Mouse (Mus musculus) kidney, adult 2 months (tissue): ENCODE measurements around the gene Ksr1. TPM values are rescaled to one million over a fixed set of nuclear protein-coding genes. Genes with fewer than 3 reads are reported as not detected.
"Not testable (repeated sequence)": the region's sequence is repeated elsewhere in the genome, so short reads cannot be mapped to it uniquely, and the experiment has no call there.

Experiments used
- DNase-seq: peaks from one replicate; pipeline ENCODE4 v3.0.0; 2021
- H3K27ac ChIP-seq: fragments of 200-500 bp; 2 replicates; pipeline ENCODE4 v1.5.1; 2012; ENCODE audit warnings: low read depth, low read length, control low read depth, inconsistent platforms; ENCODE audit not compliant: insufficient read depth
- H3K27me3 ChIP-seq: fragments of 200-500 bp; replicated peaks from 2 replicates; pipeline ENCODE4 v1.6.1; 2012; ENCODE audit warnings: mild to moderate bottlenecking, moderate library complexity, low read length, inconsistent platforms; ENCODE audit not compliant: control insufficient read depth, insufficient read depth
- H3K36me3 ChIP-seq: fragments of 200-500 bp; 2 replicates; pipeline ENCODE4 v1.6.1; 2012; ENCODE audit warnings: mild to moderate bottlenecking, moderate library complexity, low read length, inconsistent platforms; ENCODE audit not compliant: control insufficient read depth, insufficient read depth
- H3K4me1 ChIP-seq: fragments of 200-500 bp; 2 replicates; pipeline ENCODE4 v1.6.1; 2011; ENCODE audit warnings: low read length; ENCODE audit not compliant: control insufficient read depth, insufficient read depth
- H3K4me3 ChIP-seq: fragments of 200-500 bp; 2 replicates; pipeline ENCODE4 v1.5.1; 2011; ENCODE audit warnings: mild to moderate bottlenecking, low read depth, low read length, control low read depth; ENCODE audit not compliant: insufficient read depth
- CTCF ChIP-seq: fragments of 200-500 bp; conservative IDR thresholded peaks from 2 replicates; pipeline ENCODE4 v1.5.1; 2011; ENCODE audit warnings: low read depth, mild to moderate bottlenecking, control low read depth, low read length, moderate library complexity, mixed read lengths; ENCODE audit not compliant: insufficient read depth, insufficient read length
- POLR2A ChIP-seq: fragments of 200-500 bp; IDR thresholded peaks from one replicate; pipeline ENCODE4 v1.6.1; 2011; ENCODE audit warnings: low read depth, low read length, control low read depth
- WGBS: fragments of 180-500 bp; shearing (Covaris S2); methylation state at CpG from one replicate; pipeline ENCODE4 v1.1.7; 2018; 5-methylcytosine and 5-hydroxymethylcytosine counted together
- polyA plus RNA-seq: library from polyadenylated mRNA; depleted of rRNA; stranded (reverse); fragments of >200 nt; gene quantifications from 2 replicates; pipeline ENCODE4 v1.2.3, GENCODE M21; 2012

Gene Ksr1
- polyA plus RNA-seq, 1 experiment, result 9.8 TPM

DNA sequence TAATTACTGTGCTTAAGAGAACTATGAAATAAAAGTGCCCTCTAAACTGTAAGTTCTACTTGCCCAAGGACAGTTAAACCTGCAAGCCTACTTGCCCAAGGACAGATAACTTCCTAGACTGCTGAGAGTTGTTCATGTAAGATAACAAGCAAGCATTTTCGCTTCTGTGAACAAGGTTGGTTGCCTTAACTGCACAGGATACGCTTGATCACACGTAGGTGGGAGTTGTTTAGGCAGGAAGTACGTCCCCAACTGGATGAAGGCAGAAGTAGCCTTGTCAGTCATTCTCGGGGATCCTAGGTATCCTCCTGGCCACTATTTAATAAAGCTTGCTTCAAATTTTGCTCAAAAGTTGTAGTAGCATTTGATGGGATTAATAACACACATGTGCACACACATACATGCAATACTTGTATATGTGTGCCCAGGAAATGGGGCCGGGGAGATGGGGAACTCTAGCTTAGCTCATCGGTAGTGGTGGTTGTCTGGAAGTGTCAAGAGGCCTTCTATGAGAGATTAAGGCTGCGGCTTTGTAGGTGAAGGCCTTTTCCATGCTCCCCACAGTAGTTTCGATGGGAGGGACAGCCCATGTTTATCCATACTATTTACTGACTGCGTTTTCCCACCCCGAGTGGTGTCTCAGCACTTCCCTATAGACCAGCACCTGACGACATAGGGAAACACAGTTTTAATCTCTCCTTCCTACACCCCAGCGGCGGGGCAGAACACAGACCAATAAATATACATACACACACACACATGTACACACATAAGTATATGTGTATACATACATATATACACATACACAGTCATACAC lies 140.4 kb downstream of the Ksr1 start:
- Histone ChIP-seq H3K4me1 (no peaks in the 10 kb centered on the region), H3K4me3 (no peak overlapping the region), H3K27me3 (no peaks in the 10 kb centered on the region), H3K27ac (no peak overlapping the region), H3K36me3 (no peaks in the 10 kb centered on the region)
- 84% methylated on average over 14 of the region's 14 CpGs for WGBS
- no peak for TF ChIP-seq POLR2A
- TF ChIP-seq CTCF, result no peak
- DNase-seq, result no peak

DNA sequence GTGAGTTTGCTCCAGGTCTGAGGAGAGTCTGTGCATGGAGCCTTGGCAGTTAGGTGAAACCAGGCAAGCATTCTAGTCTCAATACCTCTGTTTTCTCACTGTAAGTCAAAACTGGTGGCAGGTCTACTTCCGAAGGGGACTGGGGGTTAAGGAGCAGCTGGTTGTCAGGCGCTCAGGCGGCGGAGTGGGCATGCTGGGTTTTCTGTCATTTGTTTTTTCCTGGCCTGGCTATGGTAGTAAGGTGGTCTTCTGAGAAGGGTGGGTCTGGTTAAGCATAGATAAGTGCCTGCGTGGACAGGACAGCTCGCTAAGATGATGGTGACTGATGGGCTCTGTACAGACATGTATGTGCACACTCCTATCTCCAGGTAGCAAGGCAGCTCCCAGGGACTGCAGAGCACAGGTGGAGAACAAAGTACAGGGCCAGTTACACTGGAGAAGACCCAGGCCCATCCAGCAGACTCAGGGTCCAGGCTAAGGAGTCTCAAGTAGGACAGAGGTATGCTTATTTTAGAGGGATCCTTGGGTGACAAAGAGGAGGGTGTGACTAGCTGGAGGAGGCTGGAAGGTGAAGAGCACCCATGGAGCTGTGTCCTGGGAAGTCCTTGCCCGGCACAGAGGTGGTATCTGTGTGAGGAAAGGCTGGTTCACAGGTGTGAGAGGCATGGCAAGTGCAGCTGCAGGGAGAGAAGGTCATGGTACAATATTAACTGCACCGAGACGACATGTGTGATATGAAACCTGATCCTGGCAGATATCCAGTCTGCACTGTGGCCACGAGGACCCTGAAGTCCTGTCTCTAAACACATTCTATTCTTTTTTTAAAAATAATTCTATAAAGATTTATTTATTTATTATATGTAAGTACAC lies 142.2 kb downstream of the Ksr1 start:
- Histone ChIP-seq H3K27ac (no peak overlapping the region), H3K36me3 (no peaks in the 10 kb centered on the region), H3K4me1 (no peaks in the 10 kb centered on the region), H3K4me3 (no peak overlapping the region), H3K27me3 (no peaks in the 10 kb centered on the region)
- DNase-seq, result no peak
- no peak for TF ChIP-seq POLR2A
- no peak for TF ChIP-seq CTCF
- 72% methylated on average over 10 of the region's 10 CpGs for WGBS

GRCm38 (mm10) chr11:79003053-79003768 lies 143.0 kb downstream of the Ksr1 start:
- TF ChIP-seq POLR2A (no peak), CTCF (no peak)
- WGBS, result 62% methylated on average over 11 of the region's 11 CpGs
- Histone ChIP-seq H3K4me3 (no peak overlapping the region), H3K4me1 (no peaks in the 10 kb centered on the region), H3K36me3 (no peaks in the 10 kb centered on the region), H3K27ac (no peak overlapping the region), H3K27me3 (no peaks in the 10 kb centered on the region)
- peak; percentile 15 for DNase-seq

DNA sequence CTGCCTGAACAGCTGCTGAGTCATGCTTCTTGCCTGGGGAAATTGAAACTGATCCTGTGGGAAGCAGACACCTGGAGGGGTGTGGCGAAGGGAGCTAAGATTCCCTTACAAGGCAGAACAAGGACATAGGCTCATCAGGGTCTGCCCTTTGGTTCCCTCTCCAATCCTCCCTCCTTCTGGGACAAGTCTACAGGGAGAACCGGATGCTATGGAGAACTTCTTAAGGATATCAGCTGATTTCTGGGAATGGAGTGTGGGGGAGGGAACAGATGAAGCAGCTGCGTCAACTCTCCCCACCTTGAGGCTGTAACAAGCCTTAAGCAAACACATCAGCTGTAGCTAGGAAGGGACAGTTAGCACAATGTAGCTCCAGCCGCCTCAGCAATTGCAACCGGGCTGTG lies 143.7 kb downstream of the Ksr1 start:
- TF ChIP-seq CTCF (no peak), POLR2A (no peak)
- Histone ChIP-seq H3K27ac (no peak overlapping the region), H3K4me3 (no peak overlapping the region), H3K36me3 (no peaks in the 10 kb centered on the region), H3K27me3 (no peaks in the 10 kb centered on the region), H3K4me1 (no peaks in the 10 kb centered on the region)
- DNase-seq, result peak; percentile 18
- 54% methylated on average over 5 of the region's 5 CpGs for WGBS

- Histone ChIP-seq H3K27ac (no peak overlapping the region), H3K4me1 (no peaks in the 10 kb centered on the region), H3K4me3 (no peak overlapping the region), H3K27me3 (no peaks in the 10 kb centered on the region), H3K36me3 (no peaks in the 10 kb centered on the region)
- WGBS, result 95% methylated on average over 4 of the region's 4 CpGs
- no peak for TF ChIP-seq POLR2A
- TF ChIP-seq CTCF, result no peak
- DNase-seq, result no peak
Observed at GRCm38 (mm10) chr11:79001871-79002270, 144.3 kb downstream of the Ksr1 start.

DNA sequence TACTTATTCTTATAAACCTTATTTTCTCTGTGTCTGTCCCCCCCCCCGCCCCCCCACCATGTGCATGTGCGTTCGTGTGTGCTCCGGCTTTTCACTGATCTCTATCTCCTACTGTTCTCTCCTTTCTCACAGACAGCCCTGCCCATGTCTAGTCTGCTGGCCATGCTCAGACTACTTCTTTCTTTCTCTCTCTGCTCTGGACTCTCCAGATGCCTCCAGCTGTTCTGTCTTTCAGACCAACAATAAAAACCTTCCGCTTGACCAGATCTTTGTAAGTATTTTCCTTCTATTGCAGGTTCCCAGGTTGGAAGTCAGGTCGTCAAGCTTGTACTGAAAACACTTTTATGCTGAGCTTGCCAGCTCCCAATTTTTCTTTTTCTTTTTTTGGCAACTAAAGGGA lies 147.1 kb downstream of the Ksr1 start:
- Histone ChIP-seq H3K27me3 (no peaks in the 10 kb centered on the region), H3K4me1 (no peaks in the 10 kb centered on the region), H3K4me3 (no peak overlapping the region), H3K36me3 (no peaks in the 10 kb centered on the region), H3K27ac (no peak overlapping the region)
- WGBS, result 56% methylated on average over 6 of the region's 6 CpGs
- DNase-seq, result no peak
- TF ChIP-seq POLR2A, result no peak
- TF ChIP-seq CTCF, result no peak

GRCm38 (mm10) chr11:78990875-78991543 lies 155.2 kb downstream of the Ksr1 start:
- not testable (repeated sequence) for H3K27ac ChIP-seq, H3K4me1 ChIP-seq, H3K4me3 ChIP-seq, H3K36me3 ChIP-seq, H3K27me3 ChIP-seq, DNase-seq
- WGBS, result 82% methylated on average over 5 of the region's 5 CpGs
